Mouse (Mus musculus) hindbrain, postnatal 0 days (tissue): Measurements from ENCODE around the gene Acsl1. TPM values are rescaled to one million over a fixed set of nuclear protein-coding genes. Genes with fewer than 3 reads are reported as not detected.
A peak's percentile ranks its signal among the peaks of the same experiment; 100 is the strongest.

ENCODE experiments used
- ATAC-seq: fragments of 200-750 bp; cut with Nextera tagmentation; 2 replicates; pipeline ENCODE4 v1.8.0; 2017; ENCODE audit warnings: mild to moderate bottlenecking, moderate TSS enrichment, moderate library complexity
- DNase-seq: peaks from one replicate; pipeline ENCODE4 v3.0.0-alpha.2; 2015; ENCODE audit warnings: low spot score
- H3K27ac ChIP-seq: fragments of 300-500 bp; sonication (generic); 2 replicates; pipeline ENCODE4 v1.5.1; 2014; ENCODE audit warnings: mild to moderate bottlenecking
- H3K27me3 ChIP-seq: fragments of 300-500 bp; sonication (generic); 2 replicates; pipeline ENCODE4 v1.6.1; 2014; ENCODE audit warnings: low read length, mixed read lengths; ENCODE audit not compliant: insufficient read depth
- H3K36me3 ChIP-seq: fragments of 300-500 bp; sonication (generic); 2 replicates; pipeline ENCODE4 v1.6.1; 2014; ENCODE audit warnings: low read length, mixed read lengths; ENCODE audit not compliant: insufficient read depth
- H3K4me1 ChIP-seq: fragments of 300-500 bp; sonication (generic); 2 replicates; pipeline ENCODE4 v1.6.1; 2014; ENCODE audit warnings: antibody characterized with exemption, low read length, mixed read lengths; ENCODE audit not compliant: insufficient read depth
- H3K4me2 ChIP-seq: fragments of 300-500 bp; sonication (generic); 2 replicates; pipeline ENCODE4 v1.6.1; 2014; ENCODE audit warnings: low read depth, mild to moderate bottlenecking, low read length, moderate library complexity, mixed read lengths
- H3K4me3 ChIP-seq: fragments of 300-500 bp; sonication (generic); 2 replicates; pipeline ENCODE4 v1.5.1; 2014; ENCODE audit warnings: low read length
- H3K9ac ChIP-seq: fragments of 300-500 bp; sonication (generic); replicated peaks from 2 replicates; pipeline ENCODE4 v1.6.1; 2014; ENCODE audit warnings: mild to moderate bottlenecking, low read length, moderate library complexity, mixed read lengths
- H3K9me3 ChIP-seq: fragments of 300-500 bp; sonication (generic); 2 replicates; pipeline ENCODE4 v1.6.1; 2016; ENCODE audit warnings: low read length, mixed read lengths
- CTCF ChIP-seq: IDR thresholded peaks from 2 replicates; pipeline ENCODE4 v1.5.1; 2016; ENCODE audit warnings: antibody characterized with exemption, control low read depth, low read depth
- WGBS: fragments of 180-500 bp; shearing (Covaris S2); extraction: QIAGEN DNeasy Blood & Tissue Kit; methylation state at CpG from one replicate; pipeline ENCODE4 v1.1.7; 2014; 5-methylcytosine and 5-hydroxymethylcytosine counted together
- polyA plus RNA-seq: library from polyadenylated mRNA; unstranded; fragments of >200 nt; fragmentation: Nextera tagmentation; extraction: Ambion mirVana; gene quantifications from 2 replicates; pipeline ENCODE4 v1.2.1, GENCODE M21; 2015
- total RNA-seq: library from RNA; depleted of rRNA; stranded (reverse); fragments of >200 nt; gene quantifications from 2 replicates; pipeline ENCODE4 v1.2.3, GENCODE M21; 2014

Gene Acsl1
- total and polyA plus RNA-seq, 2 experiments from 2014 or later = 25.6 to 29.0 TPM

DNA sequence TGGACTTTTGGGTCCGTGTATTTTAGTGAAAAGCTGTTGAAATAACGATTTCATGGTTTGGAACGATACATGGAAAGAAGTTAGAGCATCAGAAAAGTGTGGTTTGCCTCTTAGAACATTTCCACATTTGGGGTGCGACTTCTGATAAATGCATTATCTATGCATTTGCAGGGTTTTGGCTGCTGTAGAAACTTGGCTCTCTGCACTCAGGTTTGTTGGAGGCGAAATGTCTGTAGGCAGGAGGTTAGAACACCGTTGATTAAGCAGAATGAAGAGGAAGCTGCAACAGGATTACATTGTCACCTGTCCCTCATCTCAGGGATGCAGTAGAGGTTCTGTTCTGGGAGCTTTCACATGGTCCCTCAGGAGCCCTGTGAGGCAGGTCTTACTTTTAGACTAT lies 3.8 kb downstream of the Acsl1 start:
- H3K27me3 ChIP-seq = no peaks in the 10 kb centered on the region
- no peak overlapping the region for H3K4me2 ChIP-seq
- no peak for TF ChIP-seq CTCF
- H3K9ac ChIP-seq = no peak overlapping the region
- H3K9me3 ChIP-seq = no peaks in the 10 kb centered on the region
- H3K27ac ChIP-seq = no peak overlapping the region
- WGBS = 87% methylated on average over 6 of the region's 6 CpGs
- no peaks in the 10 kb centered on the region for H3K4me1 ChIP-seq
- no peak for DNase-seq
- no peaks in the 10 kb centered on the region for H3K36me3 ChIP-seq
- no peak for ATAC-seq
- H3K4me3 ChIP-seq = no peak overlapping the region

DNA sequence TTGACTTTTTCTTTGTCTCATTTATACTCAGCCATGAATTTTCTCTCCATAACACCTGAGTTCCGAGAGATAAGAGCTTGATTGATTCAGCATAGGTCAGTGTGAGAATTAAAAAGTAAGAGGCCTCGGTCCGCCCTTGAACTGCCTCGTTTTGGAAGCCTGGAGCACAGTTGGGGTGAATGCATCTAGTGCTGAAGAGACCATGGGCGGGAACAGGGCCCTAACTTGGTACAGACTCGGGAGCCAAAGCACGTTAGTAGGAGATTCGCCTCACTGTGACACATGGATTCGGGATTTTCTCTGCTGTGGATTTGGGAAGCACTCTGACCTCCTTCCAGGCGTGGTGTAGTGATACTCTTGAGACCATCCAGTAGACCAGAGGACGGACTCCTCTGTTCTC lies 4.6 kb downstream of the Acsl1 start:
- Histone ChIP-seq H3K4me2 (no peak overlapping the region), H3K4me3 (no peak overlapping the region), H3K4me1 (0 out of 2 replicates have a peak, but pooled peaks cover 5% of the 10 kb centered on the region), H3K36me3 (no peaks in the 10 kb centered on the region), H3K27me3 (no peaks in the 10 kb centered on the region), H3K9ac (no peak overlapping the region), H3K27ac (no peak overlapping the region), H3K9me3 (no peaks in the 10 kb centered on the region)
- DNase-seq (no peak), ATAC-seq (no peak)
- WGBS = 88% methylated on average over 11 of the region's 11 CpGs
- no peak for TF ChIP-seq CTCF

DNA sequence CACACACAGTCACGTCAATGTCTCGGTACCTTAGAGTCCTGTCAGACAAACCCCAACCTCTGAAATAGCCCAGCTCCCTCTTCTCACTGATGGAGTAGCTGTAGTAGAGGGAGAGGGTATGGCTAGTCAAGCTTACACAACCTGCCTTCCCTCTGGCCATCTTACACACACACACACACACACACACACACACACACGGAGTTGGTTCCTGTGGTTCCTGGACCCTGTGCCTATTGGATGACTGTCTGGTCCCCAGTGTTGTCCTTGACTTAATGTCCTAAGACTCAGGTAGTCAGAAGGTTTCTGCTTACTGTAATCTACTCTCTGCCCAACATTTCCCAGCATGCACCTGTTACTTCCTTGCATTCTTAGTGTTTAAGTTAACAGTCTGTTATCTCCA lies 5.1 kb downstream of the Acsl1 start:
- H3K27me3 ChIP-seq = no peaks in the 10 kb centered on the region
- H3K36me3 ChIP-seq = no peaks in the 10 kb centered on the region
- H3K4me3 ChIP-seq = no peak overlapping the region
- DNase-seq = no peak
- no peak for TF ChIP-seq CTCF
- 88% methylated on average over 3 of the region's 3 CpGs for WGBS
- H3K27ac ChIP-seq = no peak overlapping the region
- ATAC-seq = no peak
- no peak overlapping the region for H3K9ac ChIP-seq
- no peaks in the 10 kb centered on the region for H3K9me3 ChIP-seq
- no peak overlapping the region for H3K4me2 ChIP-seq
- 0 out of 2 replicates have a peak, but pooled peaks cover 7% of the 10 kb centered on the region for H3K4me1 ChIP-seq

DNA sequence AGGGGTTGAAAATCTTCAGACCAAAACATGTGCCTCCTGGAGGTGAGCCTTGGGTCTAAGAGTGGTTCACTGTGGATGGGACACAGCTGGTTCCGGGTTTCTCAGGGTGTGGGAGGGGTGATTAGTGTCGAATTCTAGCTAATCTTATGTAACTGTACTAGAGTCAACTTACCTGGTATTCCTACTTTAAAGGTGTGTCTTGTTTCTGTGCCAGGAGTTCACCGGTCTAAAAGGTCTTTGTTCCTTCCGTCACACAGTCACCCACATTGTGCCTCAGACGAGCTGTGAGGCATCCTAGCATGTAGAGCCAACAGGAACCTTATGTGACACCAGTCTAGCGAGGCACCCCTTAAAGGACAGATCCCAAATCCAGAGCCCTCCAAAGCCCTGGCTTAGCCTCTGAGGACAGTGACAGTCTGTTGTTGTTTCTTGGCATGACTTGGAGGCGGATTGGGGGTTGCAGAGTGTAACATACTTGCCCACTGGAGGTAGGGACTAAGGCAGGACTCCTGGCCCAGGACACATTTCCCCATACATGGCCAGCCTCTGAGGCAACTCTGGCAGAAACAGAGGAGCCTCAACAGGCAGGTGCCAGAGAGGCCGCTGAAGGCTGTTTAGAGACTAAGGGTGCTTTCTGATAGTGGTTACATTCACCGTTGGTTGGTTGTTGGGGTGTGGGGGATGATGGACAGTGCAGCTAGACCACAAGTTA lies 7.1 kb downstream of the Acsl1 start:
- 0 out of 2 replicates have a peak, but pooled peaks cover 7% of the 10 kb centered on the region for H3K4me1 ChIP-seq
- no peak overlapping the region for H3K4me3 ChIP-seq
- DNase-seq = no peak
- no peaks in the 10 kb centered on the region for H3K27me3 ChIP-seq
- 88% methylated on average over 9 of the region's 9 CpGs for WGBS
- H3K4me2 ChIP-seq = no peak overlapping the region
- ATAC-seq = no peak
- H3K36me3 ChIP-seq = no peaks in the 10 kb centered on the region
- TF ChIP-seq CTCF = no peak
- H3K27ac ChIP-seq = no peak overlapping the region
- no peak overlapping the region for H3K9ac ChIP-seq
- no peaks in the 10 kb centered on the region for H3K9me3 ChIP-seq

DNA sequence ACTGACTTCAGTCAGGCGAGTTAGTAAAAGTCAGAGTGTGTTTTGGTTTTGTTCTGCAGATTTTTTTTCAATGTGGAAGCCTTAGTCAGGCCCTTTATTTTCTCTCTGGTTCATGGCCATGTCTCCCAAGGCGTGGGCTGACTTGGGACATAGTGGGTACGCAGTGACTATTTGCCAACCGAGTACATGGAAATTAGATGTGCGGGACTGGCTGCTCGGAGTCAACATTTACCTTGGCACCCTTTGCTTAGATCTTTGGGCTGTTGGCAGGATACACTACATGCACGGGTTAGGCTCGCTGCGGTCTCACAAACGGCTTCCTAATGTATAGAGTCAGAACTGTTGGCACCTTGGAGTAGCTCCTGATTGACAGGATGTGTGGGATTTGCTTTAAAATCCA lies 7.9 kb downstream of the Acsl1 start:
- no peak overlapping the region for H3K4me2 ChIP-seq
- TF ChIP-seq CTCF = no peak
- no peak overlapping the region for H3K27ac ChIP-seq
- no peaks in the 10 kb centered on the region for H3K9me3 ChIP-seq
- H3K36me3 ChIP-seq = no peaks in the 10 kb centered on the region
- 0 out of 2 replicates have a peak, but pooled peaks cover 7% of the 10 kb centered on the region for H3K4me1 ChIP-seq
- no peaks in the 10 kb centered on the region for H3K27me3 ChIP-seq
- no peak for DNase-seq
- no peak for ATAC-seq
- H3K9ac ChIP-seq = no peak overlapping the region
- no peak overlapping the region for H3K4me3 ChIP-seq
- WGBS = 86% methylated on average over 10 of the region's 10 CpGs

DNA sequence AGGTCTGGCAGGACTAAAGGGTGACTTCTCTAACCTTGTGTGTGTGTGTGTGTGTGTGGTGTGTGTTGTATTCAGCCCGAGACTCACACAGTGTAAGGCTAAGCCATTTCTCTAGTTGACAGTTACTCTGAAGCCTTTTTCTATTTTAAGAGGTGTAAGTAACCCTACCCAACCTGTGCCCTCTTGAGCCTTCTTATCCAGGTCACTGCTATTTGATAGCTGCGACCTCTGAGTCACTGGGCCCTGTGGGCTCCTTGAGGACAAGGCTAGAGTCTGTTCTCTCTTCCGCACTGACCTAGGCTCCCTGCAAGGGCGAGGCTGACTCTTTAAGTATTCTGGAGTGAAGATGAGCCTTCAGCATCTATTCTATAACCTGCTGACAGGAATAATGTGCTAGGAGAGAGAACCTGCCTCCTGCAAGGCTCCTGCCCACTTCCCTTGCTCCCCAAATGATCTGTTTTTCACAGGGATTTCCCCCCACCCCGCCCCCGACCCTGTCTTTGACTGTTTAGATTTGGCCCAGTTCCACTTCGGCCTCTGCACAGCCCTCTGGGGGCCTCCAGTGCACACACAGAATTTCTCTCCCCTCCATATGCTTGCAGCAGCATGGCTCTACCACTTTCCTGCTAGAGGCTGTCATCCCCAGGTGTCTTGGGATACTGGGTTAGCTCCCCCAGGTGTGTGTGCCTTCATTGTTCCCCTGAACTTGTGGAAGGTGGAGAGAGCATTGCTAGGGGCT lies 9.1 kb downstream of the Acsl1 start:
- Histone ChIP-seq H3K9me3 (no peaks in the 10 kb centered on the region), H3K4me2 (no peak overlapping the region), H3K27ac (no peak overlapping the region), H3K36me3 (no peaks in the 10 kb centered on the region), H3K27me3 (no peaks in the 10 kb centered on the region), H3K9ac (no peak overlapping the region), H3K4me3 (no peak overlapping the region), H3K4me1 (0 out of 2 replicates have a peak, but pooled peaks cover 7% of the 10 kb centered on the region)
- 58% methylated on average over 7 of the region's 7 CpGs for WGBS
- DNase-seq (no peak), ATAC-seq (peak; percentile 34; the same call in 1 of the 2 replicates)
- no peak for TF ChIP-seq CTCF

DNA sequence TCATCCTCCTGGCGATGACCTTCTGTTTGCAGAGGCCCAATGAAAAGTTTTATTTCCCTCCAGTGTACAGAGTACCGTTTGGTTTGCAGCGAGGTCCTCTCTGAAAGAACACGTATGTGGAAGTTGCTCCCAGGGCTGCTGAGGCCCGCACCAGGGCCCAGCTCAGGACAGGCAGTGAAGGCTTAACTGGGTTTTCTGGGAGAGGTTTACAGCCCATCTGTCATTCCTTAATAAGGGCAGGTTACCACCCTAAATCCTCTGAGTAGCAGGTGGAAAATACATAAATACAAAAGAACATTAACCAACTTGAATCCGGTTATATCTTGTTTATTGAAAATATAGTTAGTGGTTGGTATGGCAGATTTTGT lies 9.7 kb downstream of the Acsl1 start:
- DNase-seq (no peak), ATAC-seq (no peak)
- Histone ChIP-seq H3K4me2 (no peak overlapping the region), H3K9me3 (no peaks in the 10 kb centered on the region), H3K27me3 (no peaks in the 10 kb centered on the region), H3K27ac (no peak overlapping the region), H3K9ac (no peak overlapping the region), H3K36me3 (no peaks in the 10 kb centered on the region), H3K4me1 (0 out of 2 replicates have a peak, but pooled peaks cover 7% of the 10 kb centered on the region), H3K4me3 (no peak overlapping the region)
- 59% methylated on average over 6 of the region's 6 CpGs for WGBS
- no peak for TF ChIP-seq CTCF
